Mouse (Mus musculus) thymus, postnatal 0 days (tissue): ENCODE data around the gene Slc13a2. TPM values are rescaled to one million over a fixed set of nuclear protein-coding genes. Genes with fewer than 3 reads are reported as not detected.

Source experiments
- DNase-seq: peaks from one replicate; pipeline ENCODE4 v3.0.0-alpha.2; 2015; ENCODE audit warnings: low spot score
- polyA plus RNA-seq: library from polyadenylated mRNA; unstranded; fragments of >200 nt; fragmentation: Nextera tagmentation; extraction: Ambion mirVana; gene quantifications from 2 replicates; pipeline ENCODE4 v1.2.1, GENCODE M21; 2015

The Slc13a2 gene
- polyA plus RNA-seq, 1 experiment from 2014 or later = 0.43 TPM

DNA sequence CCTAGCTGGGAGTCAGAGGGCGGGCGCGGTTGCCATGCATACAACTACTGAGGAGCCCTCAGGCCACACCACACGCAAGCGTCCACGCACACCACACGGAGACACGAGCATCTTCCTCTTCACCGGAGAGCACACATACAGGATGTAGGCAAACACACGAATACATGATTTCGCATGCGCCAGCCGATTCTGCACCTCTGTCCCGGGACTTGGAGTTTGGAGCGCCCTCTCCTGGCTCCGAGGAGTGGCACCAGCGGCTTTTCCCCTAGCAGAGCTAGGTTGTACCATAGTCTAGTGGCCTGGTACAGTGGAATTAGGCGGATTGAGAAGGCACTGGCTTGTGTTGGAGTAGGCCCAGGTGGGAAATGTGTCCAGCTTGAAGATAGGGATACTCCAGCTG lies 24.6 kb downstream of the Slc13a2 start:
- peak; percentile 88 for DNase-seq

DNA sequence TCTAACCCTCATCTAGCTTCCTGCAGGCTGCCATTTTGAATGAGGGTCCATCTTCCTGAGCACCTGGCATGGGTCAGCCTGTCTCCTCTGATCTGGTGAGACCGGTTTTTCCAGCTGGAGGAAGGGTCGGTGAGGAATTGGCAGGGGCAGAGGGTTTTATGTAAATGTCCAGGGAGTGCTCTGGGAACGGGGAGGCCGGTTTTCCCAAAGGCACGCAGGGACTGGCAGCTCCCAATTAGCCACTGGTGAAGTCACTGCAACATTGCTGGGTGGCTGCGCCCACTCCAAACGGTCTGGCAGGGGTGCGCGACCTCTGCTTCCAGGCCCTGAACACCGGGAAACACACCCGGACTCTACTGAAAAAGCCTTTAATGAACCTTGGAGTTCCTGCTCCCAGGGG lies 25.1 kb downstream of the Slc13a2 start:
- DNase-seq = no peak

DNA sequence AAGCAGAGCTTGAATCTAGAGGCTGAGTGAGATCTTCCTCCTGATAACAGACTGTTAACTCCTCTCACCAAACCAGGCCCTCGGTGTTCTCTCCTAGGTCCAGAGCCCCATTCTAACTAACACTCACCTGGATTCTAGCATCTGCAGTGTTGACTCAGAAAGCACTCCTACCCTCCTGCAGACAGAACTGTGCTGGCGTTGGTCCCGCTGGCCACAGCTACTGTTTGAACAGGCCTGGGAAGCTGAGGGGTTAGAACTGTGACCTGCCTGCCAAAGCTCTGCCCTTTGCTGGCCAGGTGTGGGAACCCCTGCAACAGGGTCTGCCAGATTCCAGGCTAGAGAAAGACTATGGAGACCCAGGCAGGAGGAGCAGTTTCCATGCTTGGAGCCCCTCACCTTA lies 29.3 kb downstream of the Slc13a2 start:
- no peak for DNase-seq

DNA sequence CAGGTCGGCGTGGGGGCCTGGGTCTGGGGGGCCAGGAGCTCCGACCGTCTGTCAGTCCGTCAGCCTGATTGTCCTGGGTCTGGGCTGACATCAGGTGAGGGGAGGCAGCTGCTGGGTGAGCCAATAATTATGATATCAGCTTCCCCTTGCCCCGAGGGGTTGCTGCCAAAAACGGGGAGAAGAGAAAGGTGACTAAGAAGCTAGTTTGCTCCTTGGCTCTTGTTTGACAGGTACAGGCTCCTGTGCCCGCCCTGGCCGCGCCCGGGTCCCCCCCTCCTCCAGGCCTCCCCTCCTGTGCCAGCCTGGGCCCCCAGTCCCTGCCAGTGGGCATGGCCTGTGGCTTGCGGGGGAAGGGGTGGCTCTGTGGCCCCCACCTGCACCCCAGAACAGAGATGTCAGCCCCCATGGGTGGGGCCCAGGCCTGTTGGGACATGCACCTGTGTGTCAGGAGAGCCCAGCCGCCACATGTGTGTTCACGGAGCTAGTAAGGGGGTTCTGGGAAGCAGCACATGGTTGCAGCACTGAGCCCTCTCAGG lies 35.4 kb downstream of the Slc13a2 start, which contains the start of gene Foxn1:
Foxn1 (minus strand) TSS at position 51 of the 536 bp plus-strand sequence.
- DNase-seq = no peak

DNA sequence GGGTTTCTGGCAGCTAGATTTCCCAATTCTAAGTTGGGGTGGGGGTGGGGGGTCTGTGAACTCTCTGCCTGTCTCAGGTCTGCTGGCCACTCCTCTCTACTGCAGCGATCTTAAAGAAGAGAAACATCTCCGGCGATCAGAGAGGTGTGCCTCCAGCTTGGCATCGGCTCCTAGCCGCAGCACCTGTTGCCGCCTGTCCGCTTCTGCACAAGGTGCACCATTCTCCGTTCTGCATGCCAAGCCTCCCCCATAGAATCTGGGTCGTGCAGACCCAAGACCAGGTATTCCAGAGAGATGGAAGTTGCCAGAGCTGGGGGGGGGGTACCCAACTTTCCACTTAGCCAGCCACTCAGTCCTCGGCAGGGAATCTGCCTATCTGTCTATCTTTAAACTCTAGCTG lies 36.2 kb downstream of the Slc13a2 start:
- DNase-seq = no peak

DNA sequence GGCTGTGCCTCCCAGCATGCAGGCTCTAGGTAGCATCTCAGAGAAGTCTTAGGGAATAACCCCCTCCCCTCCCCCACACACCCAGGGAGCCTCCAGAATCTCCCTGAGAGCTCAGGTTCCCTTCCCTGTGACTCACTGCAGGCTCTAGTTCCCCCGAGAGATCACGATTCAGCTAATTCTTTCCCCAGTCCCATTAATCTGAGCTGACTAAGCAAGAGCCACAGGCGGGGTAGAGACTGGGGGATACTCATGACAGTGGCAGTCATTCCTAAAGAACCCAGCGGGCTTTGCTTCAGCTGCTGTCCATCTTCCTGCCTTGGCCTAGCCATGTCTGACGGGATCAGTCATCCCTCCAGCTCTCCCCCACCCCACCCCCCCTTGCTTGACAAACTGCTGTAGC lies 39.3 kb downstream of the Slc13a2 start:
- no peak for DNase-seq

DNA sequence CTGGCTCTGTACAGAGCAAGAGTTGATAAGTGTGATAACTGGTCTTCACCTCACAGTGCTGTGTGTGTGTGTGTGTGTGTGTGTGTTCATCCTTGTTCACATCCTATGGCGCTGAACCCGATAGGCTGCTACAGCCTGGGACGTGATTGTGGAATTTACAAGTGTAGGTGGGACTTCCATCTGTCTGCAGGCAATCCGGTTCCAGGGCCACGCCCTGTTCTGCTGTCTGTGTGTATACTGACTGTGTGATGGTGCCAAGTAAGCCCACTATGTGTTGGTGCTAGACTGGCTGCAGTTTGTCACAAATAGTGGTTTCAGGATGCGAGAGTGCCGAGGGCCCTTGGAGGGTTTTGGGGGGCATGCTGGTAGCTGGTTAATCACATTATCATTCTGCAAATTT lies 39.7 kb downstream of the Slc13a2 start:
- no peak for DNase-seq

DNA sequence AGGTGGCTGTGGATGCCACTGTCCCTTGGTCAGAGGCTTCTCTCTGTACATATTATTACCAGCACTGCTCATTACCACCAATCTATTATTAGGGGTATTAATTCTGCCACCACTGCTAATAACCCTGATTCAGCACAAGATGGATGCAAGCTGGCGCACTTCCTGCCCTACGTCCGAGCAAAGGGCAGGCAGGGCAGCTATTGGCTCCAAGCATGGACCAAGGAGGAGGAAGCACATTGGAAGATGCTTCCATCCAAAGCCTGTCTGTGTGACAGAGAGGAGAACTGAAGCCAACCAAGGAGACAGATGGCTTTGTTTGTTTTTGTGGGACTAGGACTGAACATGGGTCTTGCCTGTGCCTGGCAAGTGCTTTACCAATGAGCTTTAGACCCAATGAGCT lies 41.0 kb downstream of the Slc13a2 start:
- DNase-seq = no peak

DNA sequence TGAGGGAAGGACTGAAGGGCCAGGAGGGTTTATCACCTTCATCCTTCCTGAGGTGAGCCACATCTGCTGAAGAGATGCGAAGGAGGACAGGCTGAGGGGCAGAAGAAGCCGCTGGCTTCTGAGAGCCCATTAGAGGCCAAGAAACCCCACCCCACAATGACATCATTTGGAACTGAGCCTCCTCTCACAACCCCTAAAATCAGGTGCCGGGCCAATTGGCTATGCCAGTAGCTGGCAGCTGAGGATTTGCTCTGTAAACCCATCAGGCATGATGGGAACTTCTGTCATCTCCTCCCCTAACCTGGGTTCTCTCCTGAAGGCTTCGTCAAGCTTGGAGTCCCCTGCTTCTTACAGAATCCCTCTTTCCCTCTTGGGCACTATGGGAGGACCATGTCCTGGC lies 41.7 kb downstream of the Slc13a2 start:
- no peak for DNase-seq

DNA sequence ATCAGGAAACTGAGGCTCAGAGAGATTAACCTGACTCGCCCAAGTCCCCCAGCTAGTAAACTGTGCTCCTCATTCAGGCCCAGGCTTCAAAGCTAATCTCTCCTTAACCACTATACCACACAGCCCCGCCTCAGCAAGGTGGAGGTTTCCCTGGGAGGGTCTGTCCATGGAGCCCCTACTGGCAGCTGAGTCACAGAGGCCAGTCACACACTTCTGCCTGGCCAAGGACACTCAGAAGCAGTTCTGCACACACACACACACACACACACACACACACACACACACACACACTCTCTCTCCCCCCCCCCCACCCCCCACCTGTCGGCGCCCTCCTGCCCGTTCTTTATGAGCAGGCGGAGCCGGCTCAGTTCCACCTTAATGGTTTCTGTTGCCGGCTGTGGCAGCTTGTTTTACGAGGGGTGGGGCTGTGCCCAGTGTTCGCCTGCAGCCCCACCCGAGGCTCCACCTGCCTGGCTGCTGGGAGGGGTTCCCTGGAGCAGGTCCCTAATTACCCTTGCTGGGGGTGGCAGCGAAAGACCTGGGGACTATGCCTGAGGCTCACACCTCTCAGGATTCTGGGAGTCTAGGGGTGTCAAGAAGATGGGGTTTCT lies 44.4 kb downstream of the Slc13a2 start:
- DNase-seq = no peak

DNA sequence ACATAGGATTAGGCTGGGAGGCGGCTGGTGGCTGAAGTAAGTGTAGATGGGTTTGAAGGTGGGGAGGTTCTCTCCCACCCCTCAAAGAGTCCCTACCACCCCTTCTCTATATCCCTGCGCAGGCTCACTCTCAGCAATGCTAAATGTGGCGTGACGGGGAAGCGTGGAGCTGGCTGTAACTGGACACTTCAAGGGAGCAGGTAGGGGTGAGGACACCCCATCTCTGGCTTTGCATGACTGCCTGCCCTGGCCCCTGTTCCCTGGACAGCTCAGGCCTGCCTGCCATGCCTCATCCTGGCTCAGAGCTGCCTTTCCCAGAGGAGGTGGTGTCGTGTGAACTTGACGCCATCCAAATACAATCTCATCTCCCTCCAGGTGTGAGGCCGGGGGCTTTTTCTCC lies 47.9 kb downstream of the Slc13a2 start:
- DNase-seq = no peak

DNA sequence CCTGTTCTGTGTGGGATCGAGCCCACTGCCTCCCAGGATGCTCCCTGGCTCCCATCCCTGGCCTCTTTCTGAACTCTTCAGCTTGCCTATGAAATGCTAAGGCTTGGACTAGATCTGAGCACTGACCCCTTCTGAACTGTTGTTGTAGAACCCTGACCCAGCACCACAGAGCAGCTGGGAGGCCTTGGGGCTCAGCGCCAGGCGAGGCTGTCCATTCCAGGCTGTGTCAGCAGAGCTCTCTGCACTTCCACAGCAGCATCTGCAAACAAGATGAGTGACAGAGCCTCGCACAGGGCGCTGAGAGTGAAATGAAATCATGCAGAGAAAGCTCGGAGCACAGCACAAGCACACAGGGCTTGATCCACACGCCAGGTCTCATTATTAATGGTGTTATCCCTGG lies 49.4 kb downstream of the Slc13a2 start:
- no peak for DNase-seq

DNA sequence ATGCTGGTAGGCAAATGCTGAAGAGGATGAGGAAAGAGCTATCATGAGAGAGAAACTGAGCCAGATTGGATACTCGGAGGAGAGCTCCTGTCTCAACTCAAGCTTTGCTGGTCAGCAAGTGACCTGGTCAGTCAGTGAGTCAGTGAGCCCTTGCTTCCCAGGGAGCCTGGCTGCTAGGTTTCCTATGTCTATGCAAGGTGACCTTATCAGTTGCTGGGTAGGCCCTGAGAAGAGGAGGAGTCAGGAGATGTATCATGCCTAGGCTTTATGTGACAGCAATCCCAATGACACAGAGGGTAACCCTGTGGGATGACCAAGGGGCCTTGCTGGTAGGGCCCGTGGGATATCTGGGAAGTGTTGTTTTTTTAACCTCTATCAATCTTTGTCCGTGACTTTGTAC lies 49.9 kb downstream of the Slc13a2 start:
- no peak for DNase-seq

DNA sequence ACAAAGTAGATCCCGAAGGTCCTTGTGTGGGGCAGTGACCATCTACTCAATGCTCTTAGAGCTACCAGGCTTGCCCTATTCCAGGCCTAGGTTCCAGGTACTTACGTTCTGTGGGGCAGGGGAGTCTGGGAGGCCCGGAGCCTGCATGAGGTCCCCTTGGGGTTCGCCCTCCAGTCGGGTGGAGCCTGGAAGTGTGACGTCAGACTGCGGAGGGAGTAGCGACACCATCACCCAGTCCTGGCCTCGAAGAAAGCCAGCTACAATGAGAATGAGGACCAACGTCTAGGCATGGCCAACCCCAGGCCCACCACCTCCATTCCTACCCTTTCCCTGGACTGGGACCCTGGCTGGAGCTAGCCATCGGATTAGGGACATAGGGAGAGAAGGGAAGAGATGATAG lies 50.3 kb downstream of the Slc13a2 start:
- no peak for DNase-seq

DNA sequence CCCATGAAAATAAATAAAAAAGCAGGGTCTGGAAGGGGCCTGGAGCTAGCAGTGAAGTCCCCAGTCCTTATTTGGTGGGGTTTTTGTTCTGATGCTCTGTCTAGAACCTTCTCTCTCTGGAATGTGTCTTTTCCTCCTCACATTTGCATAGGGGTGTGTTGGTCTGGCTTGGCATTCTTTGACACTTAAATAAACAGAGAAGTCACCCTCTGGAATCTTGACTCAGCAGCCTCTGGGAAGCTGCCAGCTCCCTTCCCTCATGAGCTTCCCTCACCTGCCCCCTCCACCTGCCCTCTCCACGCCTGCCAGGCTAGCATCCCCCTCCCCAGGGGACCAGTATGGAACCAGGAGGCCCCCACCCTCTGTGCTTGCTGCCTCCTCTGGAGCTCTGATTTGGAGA lies 51.6 kb downstream of the Slc13a2 start:
- DNase-seq = no peak

DNA sequence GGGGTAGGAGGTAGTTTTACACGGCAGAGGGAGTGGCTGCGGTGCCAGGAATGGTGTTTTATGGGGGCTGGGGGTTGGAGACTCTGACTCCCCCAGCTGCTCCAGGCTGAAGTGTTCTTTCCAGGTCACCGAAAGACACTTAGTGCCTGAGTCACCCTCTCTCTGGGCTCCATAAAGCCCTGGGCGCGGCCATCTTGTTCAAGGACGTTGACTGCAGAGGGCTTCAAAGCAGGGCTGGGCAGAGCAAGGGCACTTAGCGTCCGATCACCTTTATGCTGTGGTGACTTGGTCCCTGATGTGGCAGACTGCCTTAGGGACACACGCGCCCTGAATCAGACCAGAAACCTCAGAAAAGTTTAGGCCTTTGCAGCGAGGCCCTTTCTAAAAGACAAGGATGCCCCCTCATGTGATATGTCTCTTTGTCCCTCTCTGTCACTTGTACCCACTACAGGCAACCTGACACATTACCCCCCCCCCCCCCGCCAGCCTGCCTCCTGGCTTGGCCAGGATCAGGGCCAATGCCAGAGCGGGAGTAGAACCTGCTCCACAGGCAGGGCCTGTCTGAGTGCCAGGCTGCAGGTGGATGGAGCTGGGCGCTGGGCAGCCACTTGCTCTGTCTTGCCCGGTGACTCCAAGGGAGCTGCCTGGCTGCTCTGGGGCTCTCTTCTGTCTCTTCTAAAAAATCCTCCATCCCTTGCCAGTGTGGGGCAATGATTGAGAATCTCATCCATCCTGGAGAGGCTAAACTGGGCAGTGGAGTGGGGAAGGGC lies 54.4 kb downstream of the Slc13a2 start:
- DNase-seq = no peak

DNA sequence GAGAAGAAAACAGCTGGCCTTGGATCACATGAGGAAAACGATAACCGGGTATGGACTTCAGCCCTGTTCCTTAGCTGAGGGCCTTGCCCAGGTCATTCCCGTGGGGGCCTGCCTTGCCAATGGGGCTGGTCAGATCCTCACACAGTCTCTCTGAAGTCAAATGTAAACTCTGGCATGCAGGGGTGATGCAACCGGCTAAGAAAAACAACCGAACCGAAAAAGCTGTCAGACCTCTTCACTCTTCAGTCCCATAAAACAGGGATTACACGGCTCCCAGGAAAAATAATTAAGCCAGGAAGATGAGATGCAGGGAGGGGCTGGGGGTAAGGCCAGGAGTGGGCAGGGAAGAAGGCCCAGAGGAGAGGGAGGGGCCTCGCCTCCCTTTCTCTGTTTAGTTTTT lies 57.9 kb downstream of the Slc13a2 start:
- DNase-seq = no peak

DNA sequence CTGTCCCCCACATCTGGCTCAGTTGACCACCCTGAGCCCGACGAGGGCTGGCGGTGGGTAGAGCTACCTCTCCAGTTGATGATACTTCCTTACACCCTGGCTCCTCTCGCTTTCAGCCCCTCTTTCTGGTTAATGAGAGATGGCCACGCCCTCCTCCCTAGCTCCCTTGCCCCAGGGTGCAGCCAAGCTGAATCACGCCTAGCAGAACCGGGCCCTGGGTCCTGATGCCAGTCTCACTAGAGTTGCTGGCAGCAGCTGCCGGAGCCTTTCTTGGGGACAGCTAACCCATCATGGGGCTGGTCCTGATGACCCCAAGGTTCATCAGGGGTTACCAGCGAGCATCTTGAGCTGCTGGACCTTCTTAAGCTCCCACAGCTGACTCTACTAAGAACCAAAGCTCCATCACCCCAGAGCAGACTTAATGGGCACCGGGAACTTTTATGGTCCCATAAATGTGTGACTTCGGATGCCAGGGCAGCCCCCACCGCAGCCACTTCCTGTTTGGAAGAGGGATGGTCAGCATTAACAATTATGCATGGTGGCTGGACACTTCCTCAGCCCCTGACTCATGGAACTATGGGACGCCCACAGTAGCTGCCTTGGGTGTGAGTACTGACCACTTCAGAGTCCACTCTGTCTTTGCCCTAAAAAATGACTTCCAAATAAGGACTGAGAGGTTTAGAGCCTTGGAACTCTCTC lies 58.6 kb downstream of the Slc13a2 start:
- DNase-seq = no peak

DNA sequence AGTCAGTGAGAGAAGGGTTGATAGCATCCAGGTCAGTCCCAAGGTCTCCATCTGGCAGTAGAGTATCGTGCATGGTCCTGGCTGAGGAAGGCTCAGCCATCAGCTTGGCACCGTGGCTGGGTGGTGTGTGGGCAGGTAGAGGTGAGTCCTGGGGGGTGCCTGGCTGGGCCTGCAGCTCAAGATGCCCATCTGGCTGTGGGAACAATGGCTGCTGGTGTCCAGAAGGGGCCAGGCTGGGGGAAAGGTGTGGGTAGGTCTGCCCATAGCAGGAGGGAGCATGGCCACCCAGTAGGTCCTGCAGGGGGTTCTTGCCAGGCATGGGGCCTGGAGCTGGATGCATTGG lies 61.3 kb downstream of the Slc13a2 start:
- no peak for DNase-seq

DNA sequence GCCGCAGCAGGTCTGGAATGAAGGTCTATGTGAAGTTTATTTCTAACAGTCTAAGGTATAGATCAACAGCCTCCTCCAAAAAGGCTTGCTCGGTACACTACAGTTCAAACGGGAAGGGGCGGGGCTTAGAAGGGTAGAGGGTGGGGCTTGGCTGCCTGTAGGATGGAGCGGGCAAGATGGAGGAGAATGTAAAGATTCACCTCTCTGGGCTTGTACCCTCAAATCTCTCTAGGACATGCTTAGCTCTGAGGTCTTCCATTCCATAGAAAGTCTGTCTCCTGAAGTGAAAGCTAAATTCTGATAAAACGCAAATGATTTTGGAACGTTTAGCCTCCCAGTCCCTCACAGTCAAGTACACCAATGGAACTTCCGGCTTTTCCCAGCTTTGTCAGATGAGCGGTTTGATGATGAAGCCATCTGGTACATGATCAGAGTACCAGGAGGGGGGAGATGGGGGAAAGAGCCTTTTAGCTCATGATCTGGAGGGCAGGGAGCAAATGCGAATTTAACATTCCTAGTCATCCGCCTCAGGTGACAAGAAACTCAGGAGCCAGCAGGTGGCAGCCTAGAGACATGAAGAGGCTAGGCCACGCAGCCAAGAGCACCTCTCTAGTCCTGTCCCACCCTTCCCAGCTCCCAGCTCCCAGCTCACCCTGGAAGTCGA lies 61.8 kb downstream of the Slc13a2 start:
- peak; percentile 81 for DNase-seq

DNA sequence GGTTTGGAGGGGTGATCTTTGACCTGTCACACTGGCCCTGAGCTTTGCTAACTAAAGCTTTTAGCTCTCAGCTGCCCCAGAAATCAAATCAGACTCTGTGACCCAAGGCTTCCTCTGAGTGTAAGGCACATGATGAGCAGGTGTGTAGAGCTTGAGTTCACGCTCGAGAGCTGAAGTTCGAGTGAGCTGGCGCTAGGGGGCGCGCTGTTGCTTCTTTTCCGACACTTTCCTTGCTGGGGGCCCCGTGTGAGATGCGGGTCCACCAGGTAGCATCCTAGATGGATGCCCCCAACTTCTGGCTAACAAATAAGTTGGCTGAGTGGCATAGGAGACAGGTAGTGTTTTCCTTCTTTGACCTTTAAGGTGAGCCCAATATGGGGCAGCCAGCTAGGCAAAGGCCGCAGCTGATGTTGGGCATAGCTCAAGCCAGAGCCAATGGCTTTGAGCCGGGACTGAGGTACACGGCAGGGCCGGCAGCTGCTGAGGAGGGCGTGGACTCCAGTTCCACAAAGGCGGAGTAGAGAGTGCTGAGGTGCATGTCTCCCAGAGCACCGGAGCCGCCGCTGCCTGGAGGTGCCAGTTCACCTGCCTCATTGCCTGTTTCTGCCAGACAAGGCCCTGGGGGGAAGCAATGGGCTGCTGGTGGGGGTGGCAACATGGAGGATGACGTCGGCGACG lies 63.5 kb downstream of the Slc13a2 start:
- peak; percentile 69 for DNase-seq
